Mouse (Mus musculus): Measurements from ENCODE around the gene Slc45a2. TPM values are rescaled to one million over a fixed set of nuclear protein-coding genes. Genes with fewer than 3 reads are reported as not detected.

Slc45a2 gene
- polyA plus RNA-seq, 1 experiment: not detected

DNA sequence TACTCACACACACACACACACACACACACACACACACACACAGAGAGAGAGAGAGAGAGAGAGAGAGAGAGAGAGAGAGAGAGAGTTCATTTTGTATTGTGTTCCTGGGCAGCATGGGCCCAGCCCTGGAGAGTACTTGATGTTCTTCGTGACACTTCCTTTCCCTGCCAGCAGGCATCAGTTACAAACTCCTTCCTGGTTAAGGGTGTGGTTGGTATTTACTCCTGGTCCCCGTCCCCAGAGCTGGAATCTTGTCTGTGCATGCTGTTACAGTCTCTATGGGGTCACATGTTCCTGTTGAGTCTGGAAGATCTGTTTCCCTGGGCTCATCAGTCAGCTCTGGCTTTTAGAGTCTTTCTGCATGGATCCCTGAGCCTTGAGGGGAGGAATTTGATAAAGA is 10.1 kb upstream of the Slc45a2 start:
- no peak overlapping the region for H3K4me3 ChIP-seq (replicated peaks)
- no peaks in the 10 kb centered on the region; the same call in 1 of the 2 replicates for H3K4me1 ChIP-seq (ENCODE audit: control insufficient read depth)
- H3K27me3 ChIP-seq (ENCODE audit: control insufficient read depth): no peaks in the 10 kb centered on the region
- no peak for TF ChIP-seq TAL1 (IDR thresholded peaks at IDR 0.05; ENCODE audit: low read length)
- no peak for TF ChIP-seq GATA1 (IDR thresholded peaks at IDR 0.05; ENCODE audit: low read length)
- H3K36me3 ChIP-seq (ENCODE audit: control insufficient read depth): peaks cover 11% of the 10 kb centered on the region
- H3K9me3 ChIP-seq (ENCODE audit: control insufficient read depth, low read length): no peaks in the 10 kb centered on the region

DNA sequence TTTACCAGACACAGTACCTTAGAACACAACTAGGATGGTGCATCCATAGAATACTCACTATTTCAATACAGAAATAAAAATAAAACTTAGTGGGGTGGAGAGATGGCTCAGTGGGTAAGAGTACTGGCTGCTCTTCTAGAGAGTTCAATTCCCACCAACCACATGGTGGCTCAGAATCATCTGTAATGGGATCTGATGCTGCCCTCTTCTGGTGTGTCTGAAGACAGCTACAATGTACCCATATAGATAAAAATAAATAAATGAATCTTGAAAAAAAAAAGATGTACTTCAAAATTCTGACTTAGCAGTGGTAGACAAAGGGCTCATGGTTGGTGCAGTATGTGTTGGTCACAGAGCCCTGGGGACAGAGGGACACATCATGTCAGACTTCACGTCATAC is 9.0 kb upstream of the Slc45a2 start:
- H3K27me3 ChIP-seq (ENCODE audit: control insufficient read depth): no peaks in the 10 kb centered on the region
- H3K36me3 ChIP-seq (ENCODE audit: control insufficient read depth): peaks cover 14% of the 10 kb centered on the region
- no peaks in the 10 kb centered on the region; the same call in 1 of the 2 replicates for H3K4me1 ChIP-seq (ENCODE audit: control insufficient read depth)
- TF ChIP-seq GATA1 (IDR thresholded peaks at IDR 0.05; ENCODE audit: low read length): no peak
- no peak for TF ChIP-seq TAL1 (IDR thresholded peaks at IDR 0.05; ENCODE audit: low read length)
- no peak overlapping the region for H3K4me3 ChIP-seq (replicated peaks)
- H3K9me3 ChIP-seq (ENCODE audit: control insufficient read depth, low read length): no peaks in the 10 kb centered on the region

DNA sequence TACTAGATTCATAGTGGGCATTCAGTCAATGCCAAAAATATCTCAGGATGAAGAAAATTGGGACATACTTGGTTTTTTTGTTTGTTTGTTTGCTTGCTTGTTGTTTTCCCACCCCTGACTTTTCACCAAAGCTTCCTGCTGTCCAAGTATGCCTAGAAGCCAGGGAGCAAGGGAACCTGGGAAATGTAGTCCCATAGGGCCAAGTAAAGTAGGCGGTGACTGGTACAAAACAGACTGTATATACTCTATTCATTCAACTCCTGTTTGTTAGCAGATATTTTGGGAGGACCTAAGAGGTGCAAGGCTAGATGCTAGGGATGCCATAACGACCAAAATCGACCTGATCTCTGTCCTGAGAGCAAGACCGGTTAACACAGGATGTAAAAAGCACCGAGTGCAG is 689 bp upstream of the Slc45a2 start:
- H3K4me1 ChIP-seq (ENCODE audit: control insufficient read depth): no peaks in the 10 kb centered on the region
- H3K9me3 ChIP-seq (ENCODE audit: control insufficient read depth, low read length): no peaks in the 10 kb centered on the region
- no peak for TF ChIP-seq GATA1 (IDR thresholded peaks at IDR 0.05; ENCODE audit: low read length)
- H3K4me3 ChIP-seq (replicated peaks): no peak overlapping the region
- H3K27me3 ChIP-seq (ENCODE audit: control insufficient read depth): no peaks in the 10 kb centered on the region
- H3K36me3 ChIP-seq (ENCODE audit: control insufficient read depth): peaks cover 5% of the 10 kb centered on the region; the same call in 1 of the 2 replicates

DNA sequence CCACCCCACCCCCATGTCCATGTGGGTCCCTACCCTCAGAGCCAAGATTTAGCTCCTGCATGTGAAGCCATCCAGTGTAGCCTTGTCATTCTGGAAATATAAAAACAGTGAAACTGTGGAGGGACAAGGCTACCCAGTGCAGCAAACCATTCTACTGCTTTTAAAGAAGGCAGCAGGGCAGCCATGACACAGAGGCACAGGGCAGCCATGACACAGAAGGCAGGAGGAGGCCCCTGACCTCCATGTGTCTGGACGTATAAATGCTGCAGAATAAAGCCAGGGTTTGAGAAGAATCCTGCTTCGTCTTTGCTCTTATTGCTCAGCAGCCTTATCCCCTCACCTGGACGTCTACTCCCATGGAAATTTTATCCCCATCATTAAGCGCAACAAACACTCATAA is 3.3 kb downstream of the Slc45a2 start:
- no peaks in the 10 kb centered on the region for H3K36me3 ChIP-seq (ENCODE audit: control insufficient read depth)
- H3K27me3 ChIP-seq (ENCODE audit: control insufficient read depth): no peaks in the 10 kb centered on the region
- TF ChIP-seq TAL1 (IDR thresholded peaks at IDR 0.05; ENCODE audit: low read length): no peak
- TF ChIP-seq GATA1 (IDR thresholded peaks at IDR 0.05; ENCODE audit: low read length): no peak
- no peaks in the 10 kb centered on the region for H3K9me3 ChIP-seq (ENCODE audit: control insufficient read depth, low read length)
- no peaks in the 10 kb centered on the region for H3K4me1 ChIP-seq (ENCODE audit: control insufficient read depth)
- no peak overlapping the region for H3K4me3 ChIP-seq (replicated peaks)

DNA sequence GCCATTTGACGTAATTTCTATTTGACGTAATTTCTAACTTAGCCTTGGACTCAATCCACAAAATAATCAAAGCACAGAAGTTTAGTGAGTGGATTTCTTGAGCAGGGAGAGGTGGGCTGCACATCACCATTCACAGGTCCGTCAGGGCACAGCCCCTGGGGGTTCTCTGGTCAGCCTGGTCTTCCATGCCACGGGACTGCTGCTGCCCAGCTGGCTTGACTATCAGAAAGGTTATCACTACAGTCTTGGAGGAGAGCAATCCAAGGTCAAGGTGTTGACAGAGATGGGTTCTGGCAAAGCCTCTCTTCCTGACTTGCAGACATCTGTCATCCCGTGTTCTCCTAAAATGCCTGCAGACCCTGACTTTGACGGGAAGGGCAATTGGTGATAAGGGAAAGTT is 4.1 kb downstream of the Slc45a2 start:
- no peaks in the 10 kb centered on the region for H3K4me1 ChIP-seq (ENCODE audit: control insufficient read depth)
- no peak overlapping the region for H3K4me3 ChIP-seq (replicated peaks)

DNA sequence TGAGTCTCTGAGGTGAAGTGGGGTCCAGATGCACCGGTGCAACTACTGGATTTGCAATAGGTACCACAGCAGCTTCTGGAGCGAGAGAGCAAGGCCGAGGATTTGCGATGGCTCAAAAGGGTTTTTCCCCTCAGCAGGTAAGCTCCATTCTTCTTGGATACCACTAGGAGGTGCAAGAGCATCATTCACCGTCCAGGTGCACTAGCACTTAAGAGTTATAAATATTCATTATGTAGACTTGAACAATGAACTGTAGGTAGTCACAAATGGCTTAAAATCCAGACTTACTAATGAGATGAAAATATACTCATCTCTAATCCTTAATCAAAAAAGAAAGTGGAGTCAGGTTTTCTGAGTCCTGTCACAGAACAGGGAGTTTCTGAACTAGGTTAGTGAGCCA is 8.2 kb downstream of the Slc45a2 start:
- no peaks in the 10 kb centered on the region for H3K9me3 ChIP-seq (ENCODE audit: control insufficient read depth, low read length)
- TF ChIP-seq TAL1 (IDR thresholded peaks at IDR 0.05; ENCODE audit: low read length): no peak
- TF ChIP-seq GATA1 (IDR thresholded peaks at IDR 0.05; ENCODE audit: low read length): no peak
- no peaks in the 10 kb centered on the region for H3K27me3 ChIP-seq (ENCODE audit: control insufficient read depth)
- H3K36me3 ChIP-seq (ENCODE audit: control insufficient read depth): no peaks in the 10 kb centered on the region
- H3K4me1 ChIP-seq (ENCODE audit: control insufficient read depth): no peaks in the 10 kb centered on the region
- no peak overlapping the region for H3K4me3 ChIP-seq (replicated peaks)

More for the DNA sequence above, 4.1 kb downstream of the Slc45a2 start:
- Histone ChIP-seq H3K9me3 (ENCODE audit: control insufficient read depth, low read length) (no peaks in the 10 kb centered on the region), H3K27me3 (ENCODE audit: control insufficient read depth) (no peaks in the 10 kb centered on the region), H3K36me3 (ENCODE audit: control insufficient read depth) (no peaks in the 10 kb centered on the region)
- no peak for TF ChIP-seq GATA1 (IDR thresholded peaks at IDR 0.05; ENCODE audit: low read length)
- no peak for TF ChIP-seq TAL1 (IDR thresholded peaks at IDR 0.05; ENCODE audit: low read length)

DNA sequence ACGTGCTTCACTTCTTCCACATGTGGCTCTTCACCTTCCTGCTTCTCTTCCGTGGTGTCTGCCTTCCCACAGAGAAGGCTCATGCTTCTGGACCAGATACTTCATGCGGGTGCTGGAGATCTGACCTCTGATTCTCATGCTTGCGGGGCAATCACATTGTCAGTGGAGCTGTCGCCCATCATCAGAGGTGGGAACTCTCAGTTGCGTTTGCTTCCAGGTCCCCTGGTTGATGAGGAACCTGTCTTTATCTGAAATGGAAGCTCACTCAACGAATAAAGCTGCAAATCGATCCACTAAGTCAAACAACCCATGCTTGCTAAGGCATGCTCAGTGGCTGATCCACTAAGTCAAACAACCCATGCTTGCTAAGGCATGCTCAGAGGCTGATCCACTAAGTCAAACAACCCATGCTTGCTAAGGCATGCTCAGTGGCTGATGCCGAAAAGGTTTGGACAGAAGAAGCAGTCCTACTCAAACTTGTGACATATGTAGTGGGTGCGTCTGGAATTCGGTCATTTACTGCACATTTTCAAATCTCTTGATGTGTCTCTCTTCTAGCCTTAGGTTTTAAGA is 10.5 kb downstream of the Slc45a2 start:
- H3K4me1 ChIP-seq (ENCODE audit: control insufficient read depth): no peaks in the 10 kb centered on the region
- H3K9me3 ChIP-seq (ENCODE audit: control insufficient read depth, low read length): no peaks in the 10 kb centered on the region
- no peaks in the 10 kb centered on the region for H3K36me3 ChIP-seq (ENCODE audit: control insufficient read depth)
- no peaks in the 10 kb centered on the region for H3K27me3 ChIP-seq (ENCODE audit: control insufficient read depth)
- H3K4me3 ChIP-seq (replicated peaks): no peak overlapping the region
- TF ChIP-seq GATA1 (IDR thresholded peaks at IDR 0.05; ENCODE audit: low read length): no peak
- TF ChIP-seq TAL1 (IDR thresholded peaks at IDR 0.05; ENCODE audit: low read length): no peak

DNA sequence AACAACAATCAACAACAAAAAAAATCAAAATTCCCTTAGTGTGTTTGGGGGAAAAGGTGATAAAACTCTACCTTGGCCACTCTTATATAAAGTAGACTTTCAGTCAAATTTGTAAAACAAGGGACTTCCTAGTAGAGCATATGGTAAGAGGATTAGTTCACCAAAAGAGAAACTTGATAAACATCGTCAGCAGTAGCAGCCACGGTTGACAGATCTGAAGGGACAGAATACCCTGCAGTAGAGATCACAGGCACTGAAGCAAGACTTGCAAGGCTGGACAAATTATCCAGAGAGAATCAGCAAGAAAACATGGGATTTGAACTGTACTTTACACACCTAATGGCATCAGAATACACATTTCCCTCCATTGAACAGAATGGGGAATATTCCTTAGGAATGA is 14.4 kb downstream of the Slc45a2 start:
- Histone ChIP-seq H3K27me3 (ENCODE audit: control insufficient read depth) (no peaks in the 10 kb centered on the region), H3K9me3 (ENCODE audit: control insufficient read depth, low read length) (no peaks in the 10 kb centered on the region), H3K4me1 (ENCODE audit: control insufficient read depth) (no peaks in the 10 kb centered on the region), H3K4me3 (replicated peaks) (no peak overlapping the region), H3K36me3 (ENCODE audit: control insufficient read depth) (no peaks in the 10 kb centered on the region)
- TF ChIP-seq GATA1 (IDR thresholded peaks at IDR 0.05; ENCODE audit: low read length): no peak
- no peak for TF ChIP-seq TAL1 (IDR thresholded peaks at IDR 0.05; ENCODE audit: low read length)

DNA sequence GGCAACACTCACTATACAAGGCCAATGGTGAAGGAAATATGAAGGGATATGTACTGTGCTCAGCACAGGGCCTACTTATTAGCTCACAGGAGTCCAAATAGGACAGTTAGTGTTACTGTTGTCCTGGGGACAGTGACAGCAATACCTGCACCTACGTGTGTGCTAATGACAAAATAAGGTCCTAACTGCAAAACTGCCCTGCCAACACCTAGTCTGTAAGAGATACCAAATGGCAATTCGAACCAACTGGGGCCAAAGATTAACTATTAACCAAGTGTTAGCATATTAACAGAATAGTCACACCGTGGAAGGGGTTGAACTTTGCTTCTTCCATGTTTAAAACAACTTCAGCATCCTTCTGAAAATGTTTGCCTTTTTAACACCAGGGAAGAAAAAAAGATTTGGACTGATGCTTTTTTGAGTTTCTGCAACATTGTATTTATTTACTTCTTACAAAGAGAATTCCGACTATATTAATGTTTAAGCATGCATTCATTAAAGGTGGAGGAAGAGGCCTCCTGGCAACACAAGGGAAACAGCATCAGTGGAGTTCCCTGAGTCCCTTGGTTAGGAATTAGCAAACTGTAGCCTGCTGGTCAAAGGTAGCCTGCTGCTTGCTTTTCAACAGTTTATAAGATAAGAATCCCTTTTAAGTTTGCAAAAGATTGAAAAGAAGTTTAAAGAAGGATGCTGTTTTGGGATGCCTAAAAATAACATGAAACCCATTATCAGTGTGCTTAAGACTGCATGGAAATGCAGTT is 26.5 kb downstream of the Slc45a2 start:
- H3K4me3 ChIP-seq (replicated peaks): no peak overlapping the region
- no peaks in the 10 kb centered on the region for H3K4me1 ChIP-seq (ENCODE audit: control insufficient read depth)
- no peaks in the 10 kb centered on the region for H3K27me3 ChIP-seq (ENCODE audit: control insufficient read depth)
- H3K9me3 ChIP-seq (ENCODE audit: control insufficient read depth, low read length): no peaks in the 10 kb centered on the region
- H3K36me3 ChIP-seq (ENCODE audit: control insufficient read depth): no peaks in the 10 kb centered on the region
- TF ChIP-seq GATA1 (IDR thresholded peaks at IDR 0.05; ENCODE audit: low read length) (no peak), TAL1 (IDR thresholded peaks at IDR 0.05; ENCODE audit: low read length) (no peak)

Data from erythroblast, embryonic 14.5 days (primary cell).